Mouse (Mus musculus): ENCODE measurements around the gene Klhl23. TPM values are rescaled to one million over a fixed set of nuclear protein-coding genes. Genes with fewer than 3 reads are reported as not detected.

Klhl23 gene
- total RNA-seq, 2 experiments from 2014 or later = 64.3 to 65.9 TPM

DNA sequence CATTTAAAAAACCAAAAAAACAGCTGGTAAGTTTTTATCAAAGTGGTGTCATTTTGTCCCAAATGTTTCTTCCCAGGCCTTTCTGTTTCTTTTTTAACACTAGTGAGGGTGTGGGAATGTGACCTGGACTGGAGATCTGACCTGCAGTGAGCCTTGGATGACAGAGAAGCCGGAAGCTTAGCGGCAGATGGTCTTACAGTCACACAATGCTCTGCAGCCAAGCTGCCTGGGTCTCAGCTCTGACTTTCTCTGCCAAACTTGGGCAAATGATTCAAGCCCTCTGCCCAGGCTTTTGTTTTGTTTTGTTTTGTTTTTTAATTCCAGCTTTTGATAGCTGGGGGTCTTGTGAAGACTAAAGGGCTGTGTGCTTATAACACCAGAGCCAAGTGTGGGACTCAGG, 4.6 kb downstream of the Klhl23 start:
- DNase-seq (ENCODE audit: low spot score in 2 of 2) = no peak
- intact Hi-C loops (cut with DNase I) = no loop called here

DNA sequence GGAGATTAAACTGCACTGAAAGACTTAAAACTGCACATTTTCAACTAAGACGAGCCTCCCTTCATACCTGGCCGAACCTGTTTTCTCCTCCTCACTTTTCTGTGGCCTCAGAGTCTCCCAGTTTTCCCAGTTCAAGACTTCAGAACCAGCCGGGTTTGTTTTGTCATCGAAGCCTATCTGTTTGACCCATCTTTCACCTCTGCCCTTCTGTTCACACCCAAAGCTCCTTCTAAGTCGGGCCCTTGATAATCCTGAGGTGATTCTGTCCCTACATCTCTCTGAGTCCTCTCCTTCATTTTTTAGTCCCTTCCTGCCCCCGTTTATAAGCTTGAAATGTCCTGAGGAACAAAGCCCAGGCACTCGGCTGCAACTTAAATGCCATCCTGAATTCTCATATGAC, 6.3 kb downstream of the Klhl23 start:
- no peak for DNase-seq (ENCODE audit: low spot score in 2 of 2)
- intact Hi-C loops (cut with DNase I) = no loop called here

DNA sequence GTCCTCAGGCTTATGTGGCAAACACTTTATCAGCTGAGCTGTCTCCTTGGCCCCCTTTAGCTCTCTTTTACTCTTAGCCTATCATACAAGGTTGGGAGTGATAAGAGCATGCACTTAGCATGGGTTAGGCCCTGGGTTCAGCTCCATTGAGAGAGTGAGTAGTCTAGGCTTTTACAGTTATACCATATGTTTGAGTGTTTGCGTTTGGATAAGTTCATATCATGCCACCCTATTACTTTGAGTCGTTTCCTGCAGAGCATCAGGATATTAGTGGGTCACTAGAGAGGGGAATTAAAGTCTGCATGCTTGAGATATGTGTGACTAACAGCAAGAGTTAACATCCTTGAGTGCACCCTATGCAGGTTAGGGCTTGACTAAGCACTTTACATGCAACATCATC, 7.9 kb downstream of the Klhl23 start:
- intact Hi-C loops (cut with DNase I) = no loop called here

DNA sequence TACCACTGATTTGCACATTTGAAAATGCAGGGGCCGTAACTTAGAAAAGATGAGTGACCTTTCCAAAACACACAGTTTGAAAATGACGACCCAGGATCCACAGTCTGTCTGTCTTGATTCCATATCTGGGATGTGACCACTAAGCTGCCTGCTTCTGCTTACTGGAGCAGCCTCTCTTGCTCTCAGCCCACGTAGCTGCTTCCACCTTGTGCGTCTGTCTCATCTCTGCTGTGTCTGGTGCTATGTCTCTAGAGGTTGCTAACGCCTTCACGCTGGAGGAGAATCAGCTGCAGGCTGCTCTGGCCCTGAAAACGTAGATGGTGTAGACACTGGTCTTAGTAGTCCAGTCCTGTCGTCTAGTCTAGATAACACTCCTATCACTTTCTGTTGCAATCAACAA, 8.4 kb downstream of the Klhl23 start:
- intact Hi-C loops (cut with DNase I) = no loop called here
- peak in 1 of 2 experiments; percentile 26 for DNase-seq (ENCODE audit: low spot score in 2 of 2)

More for the DNA sequence above, 7.9 kb downstream of the Klhl23 start:
- no peak for DNase-seq (ENCODE audit: low spot score in 2 of 2)

DNA sequence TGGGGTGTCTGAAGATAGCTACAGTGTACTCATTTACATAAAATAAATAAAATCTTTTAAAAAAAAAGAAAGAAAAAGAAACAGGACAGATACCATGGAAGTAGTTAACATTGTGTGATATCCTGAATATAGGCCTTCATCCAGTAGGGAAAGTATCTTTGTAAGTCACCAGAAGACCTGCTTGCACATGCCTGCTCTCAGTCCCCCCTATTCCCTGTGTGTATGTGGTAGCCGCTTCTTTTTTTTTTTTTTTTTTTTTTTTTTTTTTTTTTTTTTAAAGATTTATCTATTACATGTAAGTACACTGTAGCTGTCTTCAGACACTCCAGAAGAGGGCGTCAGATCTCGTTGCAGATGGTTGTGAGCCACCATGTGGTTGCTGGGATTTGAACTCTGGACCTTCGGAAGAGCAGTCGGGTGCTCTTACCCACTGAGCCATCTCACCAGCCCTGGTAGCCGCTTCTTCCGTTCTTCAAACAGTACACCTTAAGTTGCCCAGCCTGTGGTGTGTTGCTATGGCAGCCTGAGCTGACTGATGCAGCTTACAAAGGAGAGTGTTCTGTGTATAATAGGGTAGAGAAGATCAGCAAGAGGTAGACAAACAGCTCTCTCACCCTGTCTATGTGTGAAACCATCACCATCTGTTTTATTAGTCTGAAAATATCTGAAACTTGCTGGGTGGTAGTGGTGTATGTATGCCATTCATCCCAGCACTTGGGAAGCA, 15.7 kb downstream of the Klhl23 start:
- DNase-seq (ENCODE audit: low spot score in 2 of 2) = no peak
- intact Hi-C loops (cut with DNase I) = no loop called here

DNA sequence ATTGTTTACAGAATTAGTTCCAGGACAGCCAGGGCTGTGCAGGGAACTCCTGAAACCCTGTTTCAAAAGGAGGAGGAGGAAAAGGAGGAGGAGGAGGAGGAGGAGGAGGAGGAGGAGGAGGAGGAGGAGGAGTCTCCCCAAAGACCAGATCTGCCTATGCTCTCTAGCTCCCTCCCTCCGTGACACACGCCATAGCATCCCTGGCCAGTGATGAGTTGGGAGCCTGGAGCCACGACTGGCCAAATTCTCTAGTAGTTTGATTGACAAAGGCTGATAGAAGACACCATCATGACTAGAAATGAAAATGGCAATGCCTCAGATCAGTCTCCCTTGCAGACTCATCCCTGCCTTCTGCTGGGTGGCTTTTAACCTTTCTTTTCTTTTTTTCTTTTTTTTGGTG, 16.3 kb downstream of the Klhl23 start:
- no peak for DNase-seq (ENCODE audit: low spot score in 2 of 2)
- intact Hi-C loops (cut with DNase I) = no loop called here

DNA sequence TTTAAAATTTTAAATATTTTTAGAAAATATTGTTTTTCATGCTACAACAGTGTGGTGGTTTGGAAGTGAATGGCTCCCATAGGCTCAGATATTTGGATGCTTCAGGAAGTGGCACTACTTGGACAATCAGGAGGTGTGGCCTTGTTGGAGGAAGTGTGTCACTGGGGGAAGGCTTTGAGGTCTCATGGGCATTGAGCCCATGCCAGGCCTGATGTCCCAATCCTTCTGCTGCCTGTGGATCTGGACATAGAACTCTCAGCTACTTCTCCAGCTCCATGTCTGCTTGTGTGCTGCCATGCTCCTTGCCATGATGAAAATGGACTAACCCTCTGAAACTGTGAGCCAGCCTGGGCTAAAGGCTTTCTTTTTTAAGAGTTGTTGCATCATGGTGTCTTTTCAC, 17.0 kb downstream of the Klhl23 start:
- intact Hi-C loops (cut with DNase I) = no loop called here
- no peak for DNase-seq (ENCODE audit: low spot score in 2 of 2)

DNA sequence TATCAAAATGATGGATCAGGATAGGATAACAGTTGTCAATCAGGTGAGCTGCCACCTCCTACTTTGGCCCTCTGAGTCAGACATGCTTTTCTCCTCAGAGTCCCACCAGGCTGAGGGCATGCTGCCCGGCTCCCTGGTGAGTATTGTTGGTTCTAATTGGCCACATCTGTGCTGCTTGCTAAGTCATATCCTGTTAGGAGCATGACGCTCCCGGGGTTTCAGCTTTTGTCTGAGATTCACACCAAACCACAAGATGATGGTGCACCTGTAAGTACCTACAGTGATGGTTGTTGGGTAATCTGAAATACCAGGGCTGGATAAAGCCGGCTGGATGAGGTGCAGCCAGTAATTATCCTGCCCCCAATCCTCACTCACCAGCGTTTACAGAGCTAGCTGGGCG, 18.5 kb downstream of the Klhl23 start:
- intact Hi-C loops (cut with DNase I) = no loop called here
- no peak for DNase-seq (ENCODE audit: low spot score in 2 of 2)

DNA sequence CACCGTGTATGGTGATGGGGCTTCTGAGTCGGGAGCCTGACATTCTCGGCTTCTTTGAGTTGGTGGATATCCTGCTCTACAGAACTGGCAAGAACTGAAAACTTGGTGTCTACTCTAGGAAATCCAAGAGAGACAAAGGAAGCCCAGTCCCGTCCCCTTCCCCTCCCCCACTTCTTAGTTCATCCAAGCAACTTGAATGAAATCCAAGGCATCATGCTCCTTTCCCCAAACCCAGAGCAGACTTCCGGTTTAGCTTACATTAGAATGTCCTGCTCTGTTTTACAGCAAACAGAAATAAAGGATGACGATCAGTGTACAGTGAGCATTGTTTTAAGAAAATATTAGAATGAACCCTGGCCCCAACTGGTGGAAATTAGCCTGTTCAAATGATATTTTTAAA, 27.5 kb downstream of the Klhl23 start:
- intact Hi-C loops (cut with DNase I) = no loop called here
- DNase-seq (ENCODE audit: low spot score in 2 of 2) = no peak

DNA sequence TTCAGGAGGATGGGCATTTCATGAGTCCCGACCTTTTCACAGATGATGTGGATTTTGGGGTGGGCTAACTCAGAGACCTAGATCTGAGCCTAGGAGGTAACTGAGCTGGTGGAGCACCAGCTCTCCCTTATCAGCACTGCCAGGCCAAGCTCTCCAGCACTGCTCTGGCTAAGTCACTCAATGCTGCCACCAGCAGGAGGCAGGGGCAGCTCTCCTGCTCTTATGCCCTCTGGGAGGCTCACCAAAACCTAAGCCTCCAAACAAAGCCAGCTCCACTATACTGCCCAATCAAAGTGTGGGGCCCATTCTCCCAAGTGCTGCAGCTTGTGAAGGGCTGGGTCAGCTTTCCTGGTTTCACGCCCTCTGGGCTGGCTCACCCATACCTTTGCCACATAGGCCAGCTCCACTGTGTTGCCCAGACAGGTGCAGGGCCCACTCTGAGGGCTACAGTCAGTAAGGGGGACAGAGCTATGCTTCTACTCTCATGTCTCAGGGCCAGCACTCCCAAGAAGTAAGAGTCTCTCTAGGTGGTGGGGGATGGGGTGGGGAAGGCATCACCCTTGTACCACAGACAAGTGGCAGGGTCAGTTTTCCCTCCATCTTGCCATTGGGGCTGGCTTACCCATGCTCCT, 29.8 kb downstream of the Klhl23 start:
- intact Hi-C loops (cut with DNase I) = no loop called here

DNA sequence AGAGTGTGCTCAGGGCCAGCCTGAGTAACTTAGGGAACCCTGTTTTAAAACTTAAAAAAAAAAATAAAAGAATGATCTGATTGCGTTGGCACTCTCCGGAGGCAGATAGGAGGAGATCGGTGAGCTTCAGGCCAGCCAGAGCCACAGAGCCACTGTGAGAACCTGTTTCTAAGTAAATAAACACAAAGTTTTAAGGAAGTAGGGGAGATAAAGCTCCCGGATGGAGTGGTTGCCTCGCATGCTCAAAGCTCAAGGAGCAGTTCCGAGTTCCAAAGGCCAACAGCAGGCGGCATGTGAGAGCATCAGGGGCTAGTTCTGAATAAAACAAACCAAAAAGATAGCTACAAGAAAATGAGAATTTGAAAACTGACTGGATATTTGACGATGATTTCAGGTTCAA, 34.6 kb downstream of the Klhl23 start:
- intact Hi-C loops (cut with DNase I) = no loop called here
- DNase-seq (ENCODE audit: low spot score in 2 of 2) = no peak

More for the DNA sequence above, 29.8 kb downstream of the Klhl23 start:
- no peak for DNase-seq (ENCODE audit: low spot score in 2 of 2)

DNA sequence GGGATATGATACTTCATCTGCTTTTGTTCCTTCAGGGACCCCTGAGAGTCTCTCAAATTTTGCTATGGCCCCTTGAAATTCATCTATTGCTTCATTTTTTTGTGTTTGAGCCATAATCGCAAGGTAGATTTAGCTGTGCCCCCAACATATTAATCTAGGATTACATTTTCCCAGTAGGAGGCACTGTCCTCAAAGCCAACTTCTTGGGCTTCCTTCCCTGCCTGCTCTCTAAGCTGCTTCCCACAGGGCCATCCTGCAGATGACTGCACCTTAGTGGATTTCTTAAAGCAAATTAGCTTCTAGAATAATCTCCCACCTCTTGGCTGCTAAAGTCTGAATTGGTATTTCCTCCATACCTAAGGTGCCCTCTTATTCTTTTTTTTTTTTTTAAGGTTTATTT, 36.1 kb downstream of the Klhl23 start:
- no peak for DNase-seq (ENCODE audit: low spot score in 2 of 2)
- intact Hi-C loops (cut with DNase I) = no loop called here

DNA sequence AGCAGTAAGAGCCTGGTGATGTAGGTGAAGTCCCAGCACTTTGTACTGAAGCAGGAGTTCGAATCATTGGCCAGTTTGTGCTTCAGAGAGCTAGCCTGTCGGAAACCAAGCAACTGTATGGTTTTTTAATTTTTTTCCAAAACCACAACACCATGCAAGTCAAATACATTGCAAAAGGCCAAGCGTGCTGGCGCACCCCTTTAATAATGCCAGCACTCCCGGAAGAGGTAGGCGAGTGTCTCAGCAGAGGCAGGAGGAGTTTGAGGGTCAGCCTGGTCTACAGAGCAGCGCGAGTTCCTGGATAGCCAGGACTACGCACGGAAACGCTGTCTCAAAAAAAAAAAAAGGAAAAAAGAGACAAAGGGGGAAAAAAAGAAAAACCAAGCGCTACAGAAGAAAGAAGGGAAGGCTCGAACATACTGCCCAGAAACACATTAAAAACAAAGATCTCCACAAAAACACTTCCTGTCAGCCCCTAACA, 39.3 kb downstream of the Klhl23 start:
- intact Hi-C loops (cut with DNase I) = no loop called here
- DNase-seq (ENCODE audit: low spot score in 2 of 2) = peak; percentile 27 to 44

DNA sequence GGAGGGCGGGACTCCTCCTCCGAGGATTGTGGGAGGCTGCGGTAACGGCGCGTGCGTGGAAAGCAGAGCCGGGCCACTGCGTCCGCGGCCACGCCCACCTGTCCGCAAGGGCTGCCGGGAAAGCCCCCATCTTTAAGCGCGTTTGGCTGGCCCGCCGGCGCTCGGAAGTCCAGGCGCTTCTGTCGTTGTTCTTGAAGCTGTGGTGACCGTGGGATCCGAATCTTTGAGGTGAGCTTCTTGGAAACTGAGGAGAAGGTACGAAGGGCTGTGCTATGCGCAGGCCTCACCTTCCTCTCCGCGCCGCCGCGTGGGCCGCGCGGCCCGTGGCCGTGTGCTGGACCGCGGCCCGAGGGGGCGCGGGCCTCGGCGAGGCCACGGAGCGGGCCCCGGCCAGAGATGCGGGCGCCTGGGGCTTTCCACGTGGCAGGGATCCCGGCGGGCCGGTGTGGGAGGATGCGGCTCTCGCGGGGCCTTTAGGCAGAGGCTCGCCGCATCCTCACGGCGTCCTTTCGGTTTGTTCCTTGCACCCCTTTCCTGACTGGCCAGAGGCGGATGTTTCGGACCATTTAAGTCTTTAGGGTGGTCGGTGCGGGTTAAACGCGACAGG, 39.8 kb downstream of the Klhl23 start, which contains the start of gene Ssb:
Gene Ssb, plus strand, starts transcription at position 78 of the 607 bp plus-strand sequence.
- intact Hi-C loops (cut with DNase I) = no loop called here

DNA sequence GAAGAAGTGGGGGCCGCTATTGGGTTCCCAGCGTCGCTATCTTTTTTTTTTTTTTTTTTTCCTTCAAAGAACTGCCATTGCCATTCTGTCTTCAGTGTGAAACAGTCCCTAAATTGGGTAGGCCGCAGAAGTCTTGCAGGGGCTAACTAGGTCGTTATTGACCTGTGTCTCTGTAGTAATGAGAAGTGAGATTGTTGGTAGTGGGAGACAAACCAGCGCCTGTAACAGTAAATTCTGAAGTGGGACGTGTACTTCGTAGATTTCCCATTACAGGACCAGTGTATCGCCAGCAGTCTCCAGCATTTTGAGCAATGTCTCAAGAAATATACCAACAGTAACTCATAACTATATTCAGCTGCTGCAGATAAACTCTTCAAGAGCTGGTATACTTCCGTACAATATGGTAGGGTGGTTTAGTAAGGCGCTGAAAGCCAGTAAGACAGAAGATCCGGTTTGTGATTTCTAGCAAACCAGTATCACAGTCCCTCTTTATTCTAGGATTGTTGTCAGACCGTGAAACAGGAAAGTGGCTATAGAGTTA, 40.4 kb downstream of the Klhl23 start:
- DNase-seq (ENCODE audit: low spot score in 2 of 2) = no peak
- intact Hi-C loops (cut with DNase I) = no loop called here

More for the DNA sequence above, 39.8 kb downstream of the Klhl23 start, which contains the start of gene Ssb:
- peak; percentile 94 to 95 for DNase-seq (ENCODE audit: low spot score in 2 of 2)

DNA sequence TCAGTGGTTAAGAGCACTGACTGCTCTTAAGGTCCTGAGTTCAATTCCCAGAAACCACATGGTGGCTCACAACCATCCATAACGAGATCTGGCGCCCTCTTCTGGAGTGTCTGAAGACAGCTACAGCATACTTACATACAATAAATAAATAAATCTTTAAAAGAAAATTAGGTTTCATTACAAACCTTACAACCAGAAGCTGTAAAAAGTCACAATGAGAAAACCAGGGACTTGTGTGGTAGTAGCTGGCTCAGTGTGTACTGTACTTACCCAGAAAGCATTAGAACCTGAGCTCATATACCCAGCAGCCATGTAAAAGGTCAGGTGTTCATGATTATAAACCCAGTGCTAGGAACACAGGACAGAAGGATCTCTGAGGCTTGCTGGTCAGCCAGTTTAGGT, 62.2 kb downstream of the Klhl23 start:
- DNase-seq (ENCODE audit: low spot score in 2 of 2) = no peak
- intact Hi-C loops (cut with DNase I) = no loop called here

DNA sequence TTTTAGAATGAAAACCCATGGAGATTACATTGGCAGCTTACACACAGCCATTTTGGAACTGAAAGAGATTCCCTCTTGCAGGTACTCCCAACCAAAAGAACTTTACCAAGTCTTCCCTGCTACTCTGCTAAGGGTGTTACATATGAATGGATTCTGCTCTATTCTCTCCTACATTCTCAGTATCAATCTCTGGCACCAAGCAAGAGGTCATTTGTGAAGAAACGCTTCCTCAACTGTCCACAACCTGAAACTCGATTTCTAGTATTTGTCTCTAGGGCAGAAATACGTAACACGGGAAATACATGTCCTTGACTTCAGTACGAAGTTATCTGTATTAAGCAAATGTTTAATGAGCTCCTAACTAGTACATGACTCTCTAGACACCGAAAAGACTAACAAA, 62.8 kb downstream of the Klhl23 start:
- intact Hi-C loops (cut with DNase I) = no loop called here
- no peak for DNase-seq (ENCODE audit: low spot score in 2 of 2)

DNA sequence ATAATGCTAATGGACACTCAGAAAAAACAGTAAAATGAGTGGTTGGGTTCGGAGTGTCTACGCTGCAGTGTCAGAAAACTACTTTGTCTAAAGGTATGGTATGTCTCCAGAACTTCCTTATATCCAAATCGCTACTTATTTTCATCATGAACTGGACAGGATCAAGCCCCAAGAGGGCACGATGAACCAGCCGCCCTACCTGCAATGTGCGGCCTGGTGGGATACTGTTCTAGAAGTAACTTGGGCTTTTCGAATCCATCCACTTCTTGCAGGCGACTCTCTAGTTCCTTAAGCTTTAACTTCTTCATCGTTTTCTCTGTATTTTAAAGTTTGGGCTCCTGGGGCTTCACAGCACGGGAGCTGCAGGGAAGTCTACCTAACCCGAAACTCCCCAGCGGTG, 63.3 kb downstream of the Klhl23 start:
- intact Hi-C loops (cut with DNase I) = loop anchor here (5.0 kb wide), 1 partner anchor 57 kb away; no protein-coding TSS in a partner anchor
- peak in 1 of 2 experiments; percentile 11 for DNase-seq (ENCODE audit: low spot score in 2 of 2)

DNA sequence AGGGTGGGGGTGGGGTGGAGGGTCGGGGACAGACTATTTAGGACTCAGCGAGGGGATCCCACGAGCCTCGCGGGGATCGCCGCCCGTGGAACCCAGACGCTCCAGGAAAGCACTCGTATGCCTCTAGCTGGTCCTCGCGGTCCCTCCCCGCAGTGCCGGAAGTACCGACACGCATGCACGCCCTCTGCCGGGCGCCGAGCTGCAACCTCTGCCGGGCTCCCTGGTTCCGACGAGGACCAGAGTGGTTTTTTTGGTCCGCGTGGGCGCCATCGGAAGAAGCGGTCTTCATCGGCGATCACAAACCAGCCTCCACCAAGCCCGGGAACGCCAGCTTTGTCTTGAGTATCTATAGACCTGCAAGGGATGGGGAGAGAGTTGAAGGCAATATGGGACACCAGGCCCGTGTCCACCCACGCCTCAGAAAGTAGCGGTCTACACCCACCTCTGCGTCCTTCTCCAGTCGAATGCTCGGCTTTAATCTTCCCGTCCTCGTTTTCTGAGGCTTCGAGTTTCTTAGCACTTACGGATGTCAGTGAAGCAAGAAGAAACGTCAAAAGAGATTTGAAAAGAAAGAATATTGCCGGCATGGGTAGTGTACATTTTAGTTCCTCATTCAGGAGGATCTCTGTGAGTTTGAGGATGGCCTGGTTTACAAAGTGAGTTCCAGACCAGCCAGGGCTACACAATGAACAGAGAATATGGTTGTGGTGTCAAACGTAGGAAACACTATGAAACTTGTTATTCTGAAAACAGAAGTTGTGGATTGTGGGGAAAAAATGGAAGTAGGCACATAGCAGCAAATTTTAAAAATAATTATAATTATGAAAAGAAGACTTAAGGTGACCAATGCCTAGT, 63.9 kb downstream of the Klhl23 start, which contains the start of gene Mettl5:
Gene Mettl5, minus strand, starts transcription at position 165 of the 855 bp plus-strand sequence.
- DNase-seq (ENCODE audit: low spot score in 2 of 2) = peak; percentile 89 to 94
- intact Hi-C loops (cut with DNase I) = loop anchor here (5.0 kb wide), 1 partner anchor 57 kb away; no protein-coding TSS in a partner anchor

Data from left cerebral cortex, postnatal 25 days (tissue).